Mouse (Mus musculus) bone marrow, adult 2 months (tissue): ENCODE measurements around the gene Prps1l1.

ENCODE experiments used
- CTCF ChIP-seq: fragments of 200-500 bp; IDR thresholded peaks from 2 replicates; pipeline ENCODE4 v1.5.1; 2011; ENCODE audit warnings: low read length, control low read depth; ENCODE audit not compliant: control insufficient read depth, insufficient read depth
- POLR2A ChIP-seq: fragments of 200-500 bp; IDR thresholded peaks from 2 replicates; pipeline ENCODE4 v1.6.1; 2011; ENCODE audit warnings: low read depth, mild to moderate bottlenecking, control low read depth, low read length, borderline replicate concordance; ENCODE audit not compliant: control insufficient read depth

DNA sequence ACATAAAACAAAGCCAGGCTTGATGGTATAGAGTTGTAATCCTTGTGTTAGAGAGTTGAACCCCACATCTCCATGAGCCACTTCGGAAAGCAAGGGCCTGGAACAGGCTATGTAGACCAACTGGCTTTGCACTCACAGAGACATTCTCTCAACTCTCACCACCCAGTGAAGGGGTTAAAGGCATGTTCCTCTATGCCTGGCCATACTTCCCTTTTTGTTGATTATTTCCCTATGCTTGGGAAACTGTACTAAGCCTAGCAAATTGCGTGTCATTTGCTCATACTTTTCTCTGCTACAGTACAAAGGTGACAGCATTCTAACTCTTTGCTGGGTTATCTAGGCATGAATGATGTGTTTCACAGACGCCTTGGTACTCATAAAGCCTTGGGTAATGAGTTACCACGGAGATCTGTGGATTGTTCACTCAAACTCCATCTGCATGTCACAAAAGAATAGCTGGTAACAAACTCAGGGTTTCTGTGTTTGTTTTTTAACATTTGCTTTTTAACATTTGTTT, 41.4 kb downstream of the Prps1l1 start:
- no peak for TF ChIP-seq POLR2A
- TF ChIP-seq CTCF = no peak
